Mouse (Mus musculus) intestine, embryonic 16.5 days (tissue): ENCODE measurements around the gene Stx6. TPM values are rescaled to one million over a fixed set of nuclear protein-coding genes. Genes with fewer than 3 reads are reported as not detected.

Source experiments
- ATAC-seq: fragments of 200-750 bp; cut with Nextera tagmentation; 2 replicates; pipeline ENCODE4 v1.8.0; 2017; ENCODE audit warnings: moderate TSS enrichment, moderate library complexity
- H3K27ac ChIP-seq: fragments of 300-500 bp; sonication (generic); 2 replicates; pipeline ENCODE4 v1.5.1; 2014; ENCODE audit warnings: mild to moderate bottlenecking, low read length
- H3K27me3 ChIP-seq: fragments of 300-500 bp; sonication (generic); replicated peaks from 2 replicates; pipeline ENCODE4 v1.6.1; 2014; ENCODE audit warnings: low read length, control low read depth, mixed read lengths; ENCODE audit not compliant: control insufficient read depth, insufficient read depth
- H3K36me3 ChIP-seq: fragments of 300-500 bp; sonication (generic); 2 replicates; pipeline ENCODE4 v1.6.1; 2014; ENCODE audit warnings: low read length, control low read depth; ENCODE audit not compliant: control insufficient read depth, insufficient read depth
- H3K4me1 ChIP-seq: fragments of 300-500 bp; sonication (generic); 2 replicates; pipeline ENCODE4 v1.6.1; 2014; ENCODE audit warnings: low read length, control low read depth, mixed read lengths; ENCODE audit not compliant: control insufficient read depth, insufficient read depth
- H3K4me2 ChIP-seq: fragments of 300-500 bp; sonication (generic); 2 replicates; pipeline ENCODE4 v1.6.1; 2014; ENCODE audit warnings: low read depth, low read length, control low read depth
- H3K4me3 ChIP-seq: fragments of 300-500 bp; sonication (generic); 2 replicates; pipeline ENCODE4 v1.5.1; 2014; ENCODE audit warnings: mild to moderate bottlenecking, low read length
- H3K9ac ChIP-seq: fragments of 300-500 bp; sonication (generic); 2 replicates; pipeline ENCODE4 v1.6.1; 2014; ENCODE audit warnings: low read depth, low read length
- H3K9me3 ChIP-seq: fragments of 300-500 bp; sonication (generic); 2 replicates; pipeline ENCODE4 v1.6.1; 2016; ENCODE audit warnings: low read length, control low read depth; ENCODE audit not compliant: control insufficient read depth
- WGBS: fragments of 180-500 bp; shearing (Covaris S2); extraction: QIAGEN DNeasy Blood & Tissue Kit; methylation state at CpG from one replicate; pipeline ENCODE4 v1.1.7; 2014; 5-methylcytosine and 5-hydroxymethylcytosine counted together
- polyA plus RNA-seq: library from polyadenylated mRNA; unstranded; fragments of >200 nt; fragmentation: Nextera tagmentation; extraction: Ambion mirVana; gene quantifications from 2 replicates; pipeline ENCODE4 v1.2.1, GENCODE M21; 2015

Gene Stx6
- polyA plus RNA-seq, 1 experiment from 2014 or later: 44.2 TPM

GRCm38 (mm10) chr1:155243797-155244770 is 85.6 kb downstream of the Stx6 start, which contains the start of gene BC034090:
Gene BC034090 (minus strand): TSS chr1:155244444.
- no peaks in the 10 kb centered on the region for H3K9me3 ChIP-seq
- peak within 1 kb of the TSS; percentile 83 for H3K9ac ChIP-seq
- 3% methylated on average over 70 of the region's 85 CpGs for WGBS
- H3K4me2 ChIP-seq: peak within 1 kb of the TSS; percentile 88
- H3K4me1 ChIP-seq: no peaks in the 10 kb centered on the region
- H3K36me3 ChIP-seq: no peaks in the 10 kb centered on the region
- H3K27me3 ChIP-seq: peaks cover 18% of the 10 kb centered on the region
- ATAC-seq: peak; percentile 86
- peak within 1 kb of the TSS; percentile 82 for H3K27ac ChIP-seq
- H3K4me3 ChIP-seq: peak within 1 kb of the TSS; percentile 65

- Histone ChIP-seq H3K4me1 (no peaks in the 10 kb centered on the region), H3K9ac (peak overlapping the region; percentile 83), H3K4me2 (peak overlapping the region; percentile 88), H3K27me3 (peaks cover 18% of the 10 kb centered on the region), H3K9me3 (no peaks in the 10 kb centered on the region), H3K4me3 (peak overlapping the region; percentile 65), H3K36me3 (no peaks in the 10 kb centered on the region), H3K27ac (peak overlapping the region; percentile 82)
- 0 out of 2 replicates have a peak, but pooled peaks have one; percentile 3 for ATAC-seq
- WGBS: 6% methylated on average over 28 of the region's 29 CpGs
Observed at GRCm38 (mm10) chr1:155244771-155245211, 86.3 kb downstream of the Stx6 start.

- Histone ChIP-seq H3K9me3 (no peaks in the 10 kb centered on the region), H3K4me1 (no peaks in the 10 kb centered on the region), H3K36me3 (no peaks in the 10 kb centered on the region), H3K4me3 (no peak overlapping the region), H3K27me3 (peaks cover 18% of the 10 kb centered on the region), H3K4me2 (no peak overlapping the region), H3K9ac (no peak overlapping the region), H3K27ac (no peak overlapping the region)
- 74% methylated on average over 7 of the region's 7 CpGs for WGBS
- no peak for ATAC-seq
Observed at GRCm38 (mm10) chr1:155245516-155245915, 87.0 kb downstream of the Stx6 start.

GRCm38 (mm10) chr1:155247441-155247840 is 88.9 kb downstream of the Stx6 start:
- 26% methylated on average over 5 of the region's 5 CpGs for WGBS
- Histone ChIP-seq H3K9ac (no peak overlapping the region), H3K36me3 (no peaks in the 10 kb centered on the region), H3K27me3 (peaks cover 18% of the 10 kb centered on the region), H3K9me3 (no peaks in the 10 kb centered on the region), H3K4me3 (no peak overlapping the region), H3K27ac (no peak overlapping the region), H3K4me2 (no peak overlapping the region), H3K4me1 (no peaks in the 10 kb centered on the region)
- ATAC-seq: no peak

GRCm38 (mm10) chr1:155248041-155248440 is 89.5 kb downstream of the Stx6 start:
- ATAC-seq: no peak
- H3K9ac ChIP-seq: no peak overlapping the region
- H3K4me2 ChIP-seq: no peak overlapping the region
- WGBS: 47% methylated on average over 5 of the region's 5 CpGs
- peaks cover 2% of the 10 kb centered on the region; the same call in 1 of the 2 replicates for H3K4me1 ChIP-seq
- H3K9me3 ChIP-seq: no peaks in the 10 kb centered on the region
- peaks cover 18% of the 10 kb centered on the region for H3K27me3 ChIP-seq
- no peaks in the 10 kb centered on the region for H3K36me3 ChIP-seq
- H3K4me3 ChIP-seq: no peak overlapping the region
- H3K27ac ChIP-seq: no peak overlapping the region

- Histone ChIP-seq H3K9me3 (no peaks in the 10 kb centered on the region), H3K27me3 (peaks cover 5% of the 10 kb centered on the region; the same call in 1 of the 2 replicates), H3K36me3 (no peaks in the 10 kb centered on the region), H3K9ac (no peak overlapping the region), H3K4me3 (no peak overlapping the region), H3K4me2 (no peak overlapping the region), H3K4me1 (peaks cover 2% of the 10 kb centered on the region; the same call in 1 of the 2 replicates), H3K27ac (no peak overlapping the region)
- no peak for ATAC-seq
- WGBS: 38% methylated on average over 5 of the region's 5 CpGs
Observed at GRCm38 (mm10) chr1:155249896-155250295, 91.4 kb downstream of the Stx6 start.

- no peak overlapping the region for H3K27ac ChIP-seq
- H3K9ac ChIP-seq: no peak overlapping the region
- H3K27me3 ChIP-seq: peaks cover 2% of the 10 kb centered on the region; the same call in 1 of the 2 replicates
- 41% methylated on average over 4 of the region's 4 CpGs for WGBS
- H3K4me1 ChIP-seq: peaks cover 2% of the 10 kb centered on the region; the same call in 1 of the 2 replicates
- no peaks in the 10 kb centered on the region for H3K36me3 ChIP-seq
- no peak overlapping the region for H3K4me2 ChIP-seq
- no peak overlapping the region for H3K4me3 ChIP-seq
- no peak for ATAC-seq
- no peaks in the 10 kb centered on the region for H3K9me3 ChIP-seq
Observed at GRCm38 (mm10) chr1:155250531-155251135, 92.1 kb downstream of the Stx6 start.

- Histone ChIP-seq H3K27ac (no peak overlapping the region), H3K9me3 (no peaks in the 10 kb centered on the region), H3K4me1 (peaks cover 2% of the 10 kb centered on the region; the same call in 1 of the 2 replicates), H3K4me2 (no peak overlapping the region), H3K27me3 (no peaks in the 10 kb centered on the region), H3K4me3 (no peak overlapping the region), H3K9ac (no peak overlapping the region), H3K36me3 (no peaks in the 10 kb centered on the region)
- no peak for ATAC-seq
- 82% methylated on average over 5 of the region's 5 CpGs for WGBS
Observed at GRCm38 (mm10) chr1:155251596-155251995, 93.1 kb downstream of the Stx6 start.

GRCm38 (mm10) chr1:155252631-155253121 is 94.2 kb downstream of the Stx6 start:
- Histone ChIP-seq H3K27ac (no peak overlapping the region), H3K4me3 (no peak overlapping the region), H3K9me3 (no peaks in the 10 kb centered on the region), H3K36me3 (no peaks in the 10 kb centered on the region), H3K27me3 (no peaks in the 10 kb centered on the region), H3K4me2 (no peak overlapping the region), H3K4me1 (peaks cover 2% of the 10 kb centered on the region; the same call in 1 of the 2 replicates), H3K9ac (no peak overlapping the region)
- WGBS: 43% methylated on average over 6 of the region's 6 CpGs
- peak; percentile 70 for ATAC-seq
